Mouse (Mus musculus): Measurements from ENCODE around the gene Cyp11a1. TPM values are rescaled to one million over a fixed set of nuclear protein-coding genes. Genes with fewer than 3 reads are reported as not detected.

Gene Cyp11a1
- polyA plus RNA-seq, 1 experiment from 2014 or later = 2.9 TPM

DNA sequence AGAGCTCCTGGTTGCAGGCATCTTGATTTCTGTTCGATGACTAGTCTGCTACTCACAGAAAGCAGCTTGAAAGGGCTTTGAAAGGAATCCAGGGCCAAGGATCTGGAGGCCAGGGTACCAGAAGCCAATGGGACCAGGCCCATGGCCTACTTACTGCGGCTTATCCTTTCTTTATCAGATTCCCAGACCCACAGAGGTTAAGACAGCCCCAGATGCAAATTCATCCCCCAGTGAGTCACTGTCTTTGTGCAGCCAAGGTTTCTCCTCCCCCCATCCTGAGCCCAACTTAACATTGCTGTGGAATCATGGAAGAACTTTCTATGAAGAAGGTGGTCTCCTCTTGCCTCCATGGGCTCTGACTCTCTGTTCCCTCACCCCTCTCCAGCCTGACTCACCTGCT, 6.3 kb downstream of the Cyp11a1 start:
- Histone ChIP-seq H3K27ac (ENCODE audit: low read length) (no peak overlapping the region), H3K4me2 (ENCODE audit: low read depth, low read length) (no peak overlapping the region), H3K36me3 (ENCODE audit: control insufficient read depth, insufficient read depth) (no peaks in the 10 kb centered on the region), H3K9ac (ENCODE audit: low read depth, low read length) (no peak overlapping the region), H3K9me3 (replicated peaks; ENCODE audit: control insufficient read depth, low read length) (no peaks in the 10 kb centered on the region), H3K4me3 (ENCODE audit: low read depth, low read length) (no peak overlapping the region), H3K4me1 (ENCODE audit: control insufficient read depth, low read depth, low read length) (no peaks in the 10 kb centered on the region), H3K27me3 (ENCODE audit: control insufficient read depth, insufficient read depth, low read depth, low read length) (no peaks in the 10 kb centered on the region)
- no peak for ATAC-seq (ENCODE audit: low read depth)
- WGBS (ENCODE audit: insufficient replicate concordance) = 42% methylated on average over 2 of the region's 2 CpGs

DNA sequence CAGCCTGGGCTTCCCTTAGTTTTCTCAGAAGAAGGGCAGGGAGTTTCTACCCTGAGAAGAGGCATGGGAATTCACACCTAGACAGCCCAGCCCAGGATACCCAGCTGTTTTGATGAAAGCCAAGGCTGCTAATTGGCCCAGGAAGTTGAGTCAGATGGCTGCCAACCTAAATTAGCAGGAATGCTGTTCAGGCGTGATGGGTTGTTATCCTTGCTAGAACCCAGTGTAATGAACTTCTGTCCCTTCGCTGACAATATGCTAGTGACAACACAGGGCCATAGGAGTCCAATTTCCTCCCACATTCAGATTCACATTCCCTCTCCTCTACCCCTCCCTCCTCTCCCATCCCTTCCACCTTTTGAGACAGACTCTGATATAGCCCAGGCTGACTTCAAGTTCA, 6.7 kb downstream of the Cyp11a1 start:
- ATAC-seq (ENCODE audit: low read depth) = no peak
- no peak overlapping the region for H3K27ac ChIP-seq (ENCODE audit: low read length)
- WGBS (ENCODE audit: insufficient replicate concordance) = 54% methylated on average over 2 of the region's 2 CpGs
- no peaks in the 10 kb centered on the region for H3K27me3 ChIP-seq (ENCODE audit: control insufficient read depth, insufficient read depth, low read depth, low read length)
- no peak overlapping the region for H3K4me2 ChIP-seq (ENCODE audit: low read depth, low read length)
- no peak overlapping the region for H3K4me3 ChIP-seq (ENCODE audit: low read depth, low read length)
- H3K9me3 ChIP-seq (replicated peaks; ENCODE audit: control insufficient read depth, low read length) = no peaks in the 10 kb centered on the region
- no peaks in the 10 kb centered on the region for H3K4me1 ChIP-seq (ENCODE audit: control insufficient read depth, low read depth, low read length)
- H3K9ac ChIP-seq (ENCODE audit: low read depth, low read length) = no peak overlapping the region
- no peaks in the 10 kb centered on the region for H3K36me3 ChIP-seq (ENCODE audit: control insufficient read depth, insufficient read depth)

DNA sequence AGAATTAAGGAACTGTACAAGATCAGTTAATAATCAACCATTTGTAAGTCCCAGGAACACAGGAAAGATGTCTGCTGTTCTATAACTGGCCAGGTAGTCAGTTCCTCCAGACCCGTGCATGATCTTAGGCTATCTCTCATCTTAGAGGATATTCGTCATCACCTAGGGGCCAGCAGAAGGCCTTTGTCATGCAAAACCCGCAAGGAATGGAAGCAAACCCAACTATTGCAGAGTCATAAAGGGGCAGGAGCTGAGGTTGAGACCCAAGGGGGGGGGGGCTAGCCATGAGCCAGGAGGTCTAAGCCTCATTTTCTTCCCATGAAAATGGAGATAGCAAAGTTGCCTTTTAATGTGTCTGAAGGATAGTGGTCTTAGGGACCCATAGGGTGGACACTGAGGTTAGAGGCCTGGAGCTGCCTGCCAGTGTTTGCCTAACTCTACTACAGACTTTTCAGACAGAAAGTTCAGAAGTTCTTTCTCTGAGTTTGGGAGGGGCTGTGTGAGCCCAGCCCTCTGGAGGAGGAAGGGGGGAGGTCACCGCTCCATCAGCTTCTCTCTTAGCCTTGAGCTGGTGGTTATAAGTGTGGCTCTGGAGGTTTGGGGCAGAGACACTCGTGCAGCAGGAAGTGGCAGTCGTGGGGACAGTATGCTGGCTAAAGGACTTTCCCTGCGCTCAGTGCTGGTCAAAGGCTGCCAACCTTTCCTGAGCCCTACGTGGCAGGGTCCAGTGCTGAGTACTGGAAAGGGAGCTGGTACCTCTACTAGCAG, 8.4 kb downstream of the Cyp11a1 start:
- ATAC-seq (ENCODE audit: low read depth) = no peak
- H3K9ac ChIP-seq (ENCODE audit: low read depth, low read length) = no peak overlapping the region
- WGBS (ENCODE audit: insufficient replicate concordance) = 27% methylated on average over 8 of the region's 8 CpGs
- H3K27ac ChIP-seq (ENCODE audit: low read length) = no peak overlapping the region
- H3K36me3 ChIP-seq (ENCODE audit: control insufficient read depth, insufficient read depth) = no peaks in the 10 kb centered on the region
- H3K4me2 ChIP-seq (ENCODE audit: low read depth, low read length) = no peak overlapping the region
- no peak overlapping the region for H3K4me3 ChIP-seq (ENCODE audit: low read depth, low read length)
- no peaks in the 10 kb centered on the region for H3K27me3 ChIP-seq (ENCODE audit: control insufficient read depth, insufficient read depth, low read depth, low read length)
- no peaks in the 10 kb centered on the region for H3K9me3 ChIP-seq (replicated peaks; ENCODE audit: control insufficient read depth, low read length)
- H3K4me1 ChIP-seq (ENCODE audit: control insufficient read depth, low read depth, low read length) = no peaks in the 10 kb centered on the region

DNA sequence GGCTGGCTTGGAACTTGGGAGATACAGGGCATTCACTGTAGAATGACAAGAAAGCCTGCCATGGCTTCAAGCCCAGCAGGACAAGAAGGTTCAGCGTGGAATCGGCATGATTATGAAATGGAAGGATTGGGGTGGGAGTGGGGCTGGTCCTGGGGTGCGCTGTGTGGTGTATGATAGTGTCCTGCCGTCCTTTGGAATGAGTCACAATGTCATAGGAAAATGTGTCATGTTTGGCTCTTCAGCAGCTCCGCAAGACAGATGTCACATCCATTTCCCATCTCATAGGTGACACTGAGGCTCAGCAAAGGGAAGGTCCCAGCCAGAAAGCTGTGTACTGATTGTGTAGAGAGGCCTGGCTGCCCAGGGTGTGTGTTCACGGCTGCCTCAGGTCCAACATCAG, 9.6 kb downstream of the Cyp11a1 start:
- no peak for ATAC-seq (ENCODE audit: low read depth)
- 69% methylated on average over 6 of the region's 6 CpGs for WGBS (ENCODE audit: insufficient replicate concordance)
- H3K9ac ChIP-seq (ENCODE audit: low read depth, low read length) = no peak overlapping the region
- no peak overlapping the region for H3K27ac ChIP-seq (ENCODE audit: low read length)
- H3K4me2 ChIP-seq (ENCODE audit: low read depth, low read length) = no peak overlapping the region
- no peaks in the 10 kb centered on the region for H3K27me3 ChIP-seq (ENCODE audit: control insufficient read depth, insufficient read depth, low read depth, low read length)
- no peaks in the 10 kb centered on the region for H3K36me3 ChIP-seq (ENCODE audit: control insufficient read depth, insufficient read depth)
- H3K4me3 ChIP-seq (ENCODE audit: low read depth, low read length) = no peak overlapping the region
- no peaks in the 10 kb centered on the region for H3K9me3 ChIP-seq (replicated peaks; ENCODE audit: control insufficient read depth, low read length)
- no peaks in the 10 kb centered on the region for H3K4me1 ChIP-seq (ENCODE audit: control insufficient read depth, low read depth, low read length)

DNA sequence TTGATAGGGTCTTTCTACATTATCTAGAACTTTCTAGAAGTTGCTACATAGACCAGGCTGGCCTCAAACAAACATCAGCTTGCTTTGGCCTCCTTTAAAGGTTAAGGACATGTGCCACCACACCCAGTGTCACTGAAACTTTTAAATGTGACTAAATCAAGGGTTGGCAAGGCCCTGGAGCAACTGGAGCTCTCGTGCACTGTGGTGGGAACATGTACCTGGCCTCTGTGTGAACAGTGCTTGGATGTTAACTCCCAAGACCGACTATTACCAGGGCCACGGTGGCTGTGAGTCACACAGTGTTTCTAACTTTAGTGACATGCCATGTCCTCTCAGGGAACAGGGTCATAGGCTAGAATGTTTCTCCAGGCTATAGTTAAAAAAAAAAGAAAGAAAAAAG, 10.8 kb downstream of the Cyp11a1 start:
- H3K9ac ChIP-seq (ENCODE audit: low read depth, low read length) = no peak overlapping the region
- ATAC-seq (ENCODE audit: low read depth) = no peak
- H3K4me1 ChIP-seq (ENCODE audit: control insufficient read depth, low read depth, low read length) = no peaks in the 10 kb centered on the region
- H3K9me3 ChIP-seq (replicated peaks; ENCODE audit: control insufficient read depth, low read length) = no peaks in the 10 kb centered on the region
- H3K4me3 ChIP-seq (ENCODE audit: low read depth, low read length) = no peak overlapping the region
- no peaks in the 10 kb centered on the region for H3K27me3 ChIP-seq (ENCODE audit: control insufficient read depth, insufficient read depth, low read depth, low read length)
- 59% methylated on average over 3 of the region's 3 CpGs for WGBS (ENCODE audit: insufficient replicate concordance)
- H3K4me2 ChIP-seq (ENCODE audit: low read depth, low read length) = no peak overlapping the region
- no peaks in the 10 kb centered on the region for H3K36me3 ChIP-seq (ENCODE audit: control insufficient read depth, insufficient read depth)
- no peak overlapping the region for H3K27ac ChIP-seq (ENCODE audit: low read length)

DNA sequence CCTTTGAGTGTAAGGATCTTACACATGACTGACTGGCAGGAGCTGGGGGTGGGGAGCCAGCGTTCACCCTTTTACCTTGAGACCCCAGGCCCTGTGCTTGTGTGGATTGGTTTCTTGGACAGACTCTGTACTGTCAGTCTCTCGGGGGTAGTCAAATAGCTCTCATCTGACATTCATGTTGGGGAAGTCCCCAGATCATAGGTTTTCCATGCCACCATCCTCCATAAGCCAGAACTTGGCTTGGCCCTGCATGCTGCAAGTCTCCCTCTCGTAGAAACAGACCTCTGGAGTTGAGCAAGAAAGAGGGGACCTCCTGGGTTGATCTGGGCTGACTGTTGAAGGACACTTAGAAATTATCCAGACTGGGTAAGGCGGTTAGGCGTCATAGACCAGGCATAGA, 12.2 kb downstream of the Cyp11a1 start:
- H3K4me1 ChIP-seq (ENCODE audit: control insufficient read depth, low read depth, low read length) = no peaks in the 10 kb centered on the region
- H3K27ac ChIP-seq (ENCODE audit: low read length) = no peak overlapping the region
- no peak overlapping the region for H3K4me2 ChIP-seq (ENCODE audit: low read depth, low read length)
- 55% methylated on average over 5 of the region's 5 CpGs for WGBS (ENCODE audit: insufficient replicate concordance)
- no peaks in the 10 kb centered on the region for H3K36me3 ChIP-seq (ENCODE audit: control insufficient read depth, insufficient read depth)
- H3K27me3 ChIP-seq (ENCODE audit: control insufficient read depth, insufficient read depth, low read depth, low read length) = no peaks in the 10 kb centered on the region
- ATAC-seq (ENCODE audit: low read depth) = no peak
- H3K9ac ChIP-seq (ENCODE audit: low read depth, low read length) = no peak overlapping the region
- H3K9me3 ChIP-seq (replicated peaks; ENCODE audit: control insufficient read depth, low read length) = no peaks in the 10 kb centered on the region
- H3K4me3 ChIP-seq (ENCODE audit: low read depth, low read length) = no peak overlapping the region

DNA sequence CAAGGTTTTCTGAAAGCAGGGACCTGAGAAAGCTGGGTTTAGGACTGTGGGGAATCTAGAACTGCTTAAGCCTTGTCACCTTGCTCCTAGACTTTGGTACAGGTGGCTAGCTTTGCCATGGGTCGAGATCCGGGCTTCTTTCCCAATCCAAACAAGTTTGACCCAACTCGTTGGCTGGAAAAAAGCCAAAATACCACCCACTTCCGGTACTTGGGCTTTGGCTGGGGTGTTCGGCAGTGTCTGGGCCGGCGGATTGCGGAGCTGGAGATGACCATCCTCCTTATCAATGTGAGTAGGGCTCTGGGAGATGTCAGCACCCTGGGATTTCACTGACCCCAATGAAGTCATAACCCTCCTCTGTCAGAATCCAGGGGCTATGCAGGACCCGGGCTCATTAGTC, 19.8 kb downstream of the Cyp11a1 start:
- no peak for ATAC-seq (ENCODE audit: low read depth)
- no peak overlapping the region for H3K9ac ChIP-seq (ENCODE audit: low read depth, low read length)
- H3K36me3 ChIP-seq (ENCODE audit: control insufficient read depth, insufficient read depth) = no peaks in the 10 kb centered on the region
- no peak overlapping the region for H3K27ac ChIP-seq (ENCODE audit: low read length)
- no peaks in the 10 kb centered on the region for H3K4me1 ChIP-seq (ENCODE audit: control insufficient read depth, low read depth, low read length)
- WGBS (ENCODE audit: insufficient replicate concordance) = 56% methylated on average over 9 of the region's 9 CpGs
- no peaks in the 10 kb centered on the region for H3K9me3 ChIP-seq (replicated peaks; ENCODE audit: control insufficient read depth, low read length)
- no peak overlapping the region for H3K4me2 ChIP-seq (ENCODE audit: low read depth, low read length)
- no peaks in the 10 kb centered on the region for H3K27me3 ChIP-seq (ENCODE audit: control insufficient read depth, insufficient read depth, low read depth, low read length)
- H3K4me3 ChIP-seq (ENCODE audit: low read depth, low read length) = no peak overlapping the region

DNA sequence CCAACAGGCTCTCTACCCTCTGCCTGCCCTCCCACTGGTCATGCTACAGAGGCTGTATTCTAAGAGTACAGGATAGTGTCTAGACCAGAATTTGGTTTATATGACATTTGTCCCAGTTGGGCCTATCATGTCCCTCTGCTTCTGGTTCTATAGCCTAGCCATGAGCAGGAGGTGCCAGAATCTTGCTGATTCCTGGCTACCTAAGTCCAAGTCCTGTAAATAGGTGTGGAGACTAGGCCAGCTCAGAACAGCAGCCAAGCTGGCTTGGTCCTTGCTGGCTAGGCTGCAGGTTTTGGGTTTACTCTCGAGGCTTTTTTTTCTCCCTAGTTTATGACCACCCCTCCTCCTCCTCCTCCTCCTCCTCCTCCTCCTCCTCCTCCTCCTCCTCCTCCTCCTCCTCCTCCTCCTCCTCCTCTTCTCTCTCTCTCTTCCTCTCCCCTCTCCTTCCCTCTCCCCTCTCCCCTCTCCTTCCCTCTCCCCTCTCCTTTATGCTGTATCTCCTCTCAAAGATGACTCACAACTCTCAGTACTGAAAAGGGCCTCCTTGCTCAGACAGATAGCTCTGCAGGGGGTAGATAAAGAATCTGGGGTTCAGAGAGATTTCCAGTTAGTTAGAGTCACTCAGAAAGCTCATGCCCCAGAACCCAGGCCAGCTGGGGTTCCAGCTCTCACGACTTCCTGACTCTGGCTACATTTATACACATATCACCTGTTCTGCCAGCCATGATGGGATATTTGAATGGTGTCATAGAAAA, 21.4 kb downstream of the Cyp11a1 start:
- no peaks in the 10 kb centered on the region for H3K9me3 ChIP-seq (replicated peaks; ENCODE audit: control insufficient read depth, low read length)
- H3K36me3 ChIP-seq (ENCODE audit: control insufficient read depth, insufficient read depth) = no peaks in the 10 kb centered on the region
- no peak overlapping the region for H3K27ac ChIP-seq (ENCODE audit: low read length)
- H3K4me3 ChIP-seq (ENCODE audit: low read depth, low read length) = no peak overlapping the region
- no peak for ATAC-seq (ENCODE audit: low read depth)
- no peak overlapping the region for H3K9ac ChIP-seq (ENCODE audit: low read depth, low read length)
- H3K4me1 ChIP-seq (ENCODE audit: control insufficient read depth, low read depth, low read length) = no peaks in the 10 kb centered on the region
- no peak overlapping the region for H3K4me2 ChIP-seq (ENCODE audit: low read depth, low read length)
- 20% methylated on average over 2 of the region's 2 CpGs for WGBS (ENCODE audit: insufficient replicate concordance)
- no peaks in the 10 kb centered on the region for H3K27me3 ChIP-seq (ENCODE audit: control insufficient read depth, insufficient read depth, low read depth, low read length)

DNA sequence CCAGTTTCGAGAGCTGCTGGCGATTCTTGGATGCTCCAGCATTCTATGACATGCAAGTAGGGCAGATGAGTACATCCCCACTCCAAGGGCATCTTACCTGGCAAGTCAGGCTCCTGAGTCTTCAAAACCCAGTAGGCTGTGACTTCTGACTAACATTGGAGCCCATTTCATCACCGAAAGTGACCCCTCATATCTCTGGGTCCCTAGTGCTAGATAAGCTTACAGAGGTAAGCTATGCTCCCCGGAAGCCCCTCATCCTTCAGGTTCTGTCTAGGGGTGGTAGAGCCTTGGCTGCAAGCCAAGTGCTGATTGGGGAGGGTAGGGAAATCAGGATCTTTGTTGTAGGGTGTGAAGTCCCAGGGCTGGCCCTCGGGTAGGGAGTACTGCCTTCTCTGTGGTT, 22.6 kb downstream of the Cyp11a1 start:
- no peaks in the 10 kb centered on the region for H3K36me3 ChIP-seq (ENCODE audit: control insufficient read depth, insufficient read depth)
- no peaks in the 10 kb centered on the region for H3K4me1 ChIP-seq (ENCODE audit: control insufficient read depth, low read depth, low read length)
- no peak overlapping the region for H3K4me3 ChIP-seq (ENCODE audit: low read depth, low read length)
- no peak overlapping the region for H3K9ac ChIP-seq (ENCODE audit: low read depth, low read length)
- no peak overlapping the region for H3K27ac ChIP-seq (ENCODE audit: low read length)
- H3K9me3 ChIP-seq (replicated peaks; ENCODE audit: control insufficient read depth, low read length) = no peaks in the 10 kb centered on the region
- no peak overlapping the region for H3K4me2 ChIP-seq (ENCODE audit: low read depth, low read length)
- no peak for ATAC-seq (ENCODE audit: low read depth)
- no peaks in the 10 kb centered on the region for H3K27me3 ChIP-seq (ENCODE audit: control insufficient read depth, insufficient read depth, low read depth, low read length)
- WGBS (ENCODE audit: insufficient replicate concordance) = 43% methylated on average over 5 of the region's 5 CpGs

All from liver, embryonic 16.5 days (tissue).